Mouse (Mus musculus) embryonic fibroblast, embryonic 13.5 days (primary cell): ENCODE data around the gene Tnfrsf26. TPM values are rescaled to one million over a fixed set of nuclear protein-coding genes. Genes with fewer than 3 reads are reported as not detected.

Experiments used
- H3K27ac ChIP-seq: 2 replicates; pipeline ENCODE4 v1.5.1; 2012; ENCODE audit warnings: low read length, control low read depth, inconsistent platforms; ENCODE audit not compliant: insufficient read depth
- H3K4me1 ChIP-seq: 2 replicates; pipeline ENCODE4 v1.6.1; 2011; ENCODE audit warnings: low read length; ENCODE audit not compliant: control insufficient read depth, insufficient read depth
- H3K4me3 ChIP-seq: 2 replicates; pipeline ENCODE4 v1.5.1; 2011; ENCODE audit warnings: mild to moderate bottlenecking, control low read depth, low read length; ENCODE audit not compliant: insufficient read depth
- CTCF ChIP-seq: IDR thresholded peaks from 2 replicates; pipeline ENCODE4 v1.5.1; 2011; ENCODE audit warnings: mild to moderate bottlenecking, control low read depth, low read length, moderate library complexity, borderline replicate concordance; ENCODE audit not compliant: insufficient read depth
- POLR2A ChIP-seq: IDR thresholded peaks from 2 replicates; pipeline ENCODE4 v1.6.1; 2011; ENCODE audit warnings: low read depth, mild to moderate bottlenecking, control low read depth, low read length, moderate library complexity
- polyA plus RNA-seq: library from polyadenylated mRNA; stranded (reverse); fragments of >200 nt; gene quantifications from 2 replicates; pipeline ENCODE4 v1.2.4, GENCODE M21; 2011; ENCODE audit warnings: low read depth; ENCODE audit not compliant: missing spikeins, insufficient read length

Gene Tnfrsf26
- polyA plus RNA-seq, 1 experiment: 1.4 TPM

DNA sequence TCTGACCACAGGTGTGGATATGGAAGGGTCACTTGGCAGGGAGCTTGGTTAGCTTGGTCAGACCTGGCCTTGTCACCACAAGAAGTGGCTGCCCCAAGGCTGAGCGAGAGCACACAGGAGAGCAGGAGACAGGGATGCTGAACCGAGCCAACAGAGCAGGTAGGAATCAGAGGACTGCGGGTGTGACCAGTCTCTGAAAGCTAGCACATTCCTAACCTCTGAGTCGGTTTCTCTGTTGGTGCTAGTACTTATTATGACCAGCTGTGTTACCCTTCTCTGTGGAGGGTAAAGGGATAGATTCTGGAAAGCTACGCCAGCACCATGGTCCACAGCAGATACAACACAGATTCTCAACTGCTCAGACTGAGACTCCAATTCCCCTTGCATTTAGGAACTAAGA is 64.7 kb downstream of the Tnfrsf26 start:
- no peak overlapping the region for H3K27ac ChIP-seq
- no peak for TF ChIP-seq CTCF
- TF ChIP-seq POLR2A: no peak
- no peak overlapping the region for H3K4me3 ChIP-seq
- H3K4me1 ChIP-seq: peaks cover 10% of the 10 kb centered on the region

Other genes starting within 250 kb of the Tnfrsf26 start
- gene Cdkn1c, start 167.7 kb downstream of the Tnfrsf26 start, polyA plus RNA-seq: 23.8 and 173 TPM in 2 replicates
- 0.77 and 3.9 TPM in 2 replicates for gene Slc22a18, start 155.0 kb downstream of the Tnfrsf26 start, polyA plus RNA-seq
- not detected in 2 replicates for gene Phlda2, start 125.6 kb downstream of the Tnfrsf26 start, polyA plus RNA-seq
- 147 and 166 TPM in 2 replicates for gene Nap1l4, start 79.6 kb downstream of the Tnfrsf26 start, polyA plus RNA-seq
- 99.8 and 117 TPM in 2 replicates for gene Cars, start 28.6 kb downstream of the Tnfrsf26 start, polyA plus RNA-seq
- gene Tnfrsf22, start 20.9 kb upstream of the Tnfrsf26 start, polyA plus RNA-seq: 13.4 and 15.9 TPM in 2 replicates
- gene Tnfrsf23, start 57.1 kb upstream of the Tnfrsf26 start, polyA plus RNA-seq: 46.4 and 78.0 TPM in 2 replicates
- gene Osbpl5, start 128.3 kb upstream of the Tnfrsf26 start, polyA plus RNA-seq: 54.2 and 70.5 TPM in 2 replicates
- gene Mrgprg, start 138.3 kb upstream of the Tnfrsf26 start, polyA plus RNA-seq: not detected in 2 replicates
- 2.3 and 2.5 TPM in 2 replicates for gene Mrgpre, start 155.8 kb upstream of the Tnfrsf26 start, polyA plus RNA-seq
- gene Nadsyn1, start 194.1 kb upstream of the Tnfrsf26 start, polyA plus RNA-seq: 6.6 and 7.0 TPM in 2 replicates
- 33.8 and 36.6 TPM in 2 replicates for gene Dhcr7, start 194.4 kb upstream of the Tnfrsf26 start, polyA plus RNA-seq
- gene Gm498, start 238.1 kb upstream of the Tnfrsf26 start, polyA plus RNA-seq: not detected in 2 replicates